Mouse (Mus musculus): ENCODE measurements at regions not wholly inside any gene's neighbourhood (a gene's known extent, or its start where the extent isn't known, plus 50 kb on each side); places are given as distances from the start of the nearest gene placed in this dataset.

GRCm38 (mm10) chr14:61879416-61879815 is 272.2 kb downstream of the Kcnrg start:
- TF ChIP-seq MEF2A (IDR thresholded peaks at IDR 0.05; ENCODE audit: extremely low read depth, insufficient replicate concordance, low read depth, low read length, poor library complexity, severe bottlenecking) (no peak), POLR2A (IDR thresholded peaks at IDR 0.05; ENCODE audit: control insufficient read depth in 1 of 2, insufficient read depth in 1 of 2, low read depth in 1 of 2, low read length in 2 of 2, poor library complexity in 1 of 2) (no peak), CHD1 (IDR thresholded peaks at IDR 0.05; ENCODE audit: low read depth, low read length) (no peak), SMC3 (IDR thresholded peaks at IDR 0.05; ENCODE audit: low read depth, low read length) (no peak), CHD2 (IDR thresholded peaks at IDR 0.05; ENCODE audit: low read length) (no peak), TCF12 (IDR thresholded peaks at IDR 0.05; ENCODE audit: low read depth, low read length) (no peak), CTCF (IDR thresholded peaks at IDR 0.05 in 2 of 3, conservative IDR thresholded peaks at IDR 0.05 in 1 of 3; ENCODE audit: control insufficient read depth in 1 of 3, insufficient read depth in 1 of 3, low read depth in 2 of 3, low read length in 3 of 3, poor library complexity in 1 of 3, severe bottlenecking in 1 of 3) (no peak), USF2 (IDR thresholded peaks at IDR 0.05; ENCODE audit: borderline replicate concordance in 1 of 2, insufficient read depth in 1 of 2, low read depth in 1 of 2, low read length in 2 of 2) (no peak)

Measured in MEL (cell line).